Mouse (Mus musculus): ENCODE measurements around the gene Rwdd1.

DNA sequence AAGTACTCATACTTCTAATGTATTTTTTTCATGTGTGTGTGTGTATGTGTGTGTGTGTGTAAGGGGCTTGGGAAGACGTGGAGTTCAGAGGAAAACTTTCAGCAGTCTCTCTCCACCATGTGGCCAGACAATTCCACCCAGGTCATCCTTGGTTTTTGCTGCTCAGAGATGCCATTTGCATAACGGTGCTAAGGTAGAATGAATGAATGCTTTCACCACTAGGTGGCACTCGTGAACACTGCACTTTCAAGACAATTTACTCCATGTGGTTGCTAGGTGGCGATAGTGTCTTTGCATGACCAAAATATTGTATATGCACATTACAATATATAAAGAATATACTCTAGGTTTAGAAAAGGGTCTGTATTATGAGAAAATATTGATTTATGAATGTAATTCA, 32.7 kb downstream of the Rwdd1 start:
- TF ChIP-seq CTCF (IDR thresholded peaks at IDR 0.05) (peak; percentile 97), POLR2A (IDR thresholded peaks at IDR 0.05; ENCODE audit: insufficient read depth, low read depth, low read length) (no peak), EP300 (IDR thresholded peaks at IDR 0.05; ENCODE audit: insufficient read depth, low read depth, low read length) (no peak)
